Mouse (Mus musculus) kidney, postnatal 10 days (tissue): Measurements from ENCODE around the gene Slc44a5.
A peak's percentile ranks its signal among the peaks of the same experiment; 100 is the strongest.
"Not testable (repeated sequence)": the region's sequence is repeated elsewhere in the genome, so short reads cannot be mapped to it uniquely, and the experiment has no call there.

ENCODE experiments used
- DNase-seq: peaks from one replicate; pipeline ENCODE4 v3.0.0; 2021; ENCODE audit warnings: mixed read lengths

The Slc44a5 gene

GRCm38 (mm10) chr3:154111221-154111620 is 138.0 kb downstream of the Slc44a5 start:
- peak; percentile 58 for DNase-seq

DNA sequence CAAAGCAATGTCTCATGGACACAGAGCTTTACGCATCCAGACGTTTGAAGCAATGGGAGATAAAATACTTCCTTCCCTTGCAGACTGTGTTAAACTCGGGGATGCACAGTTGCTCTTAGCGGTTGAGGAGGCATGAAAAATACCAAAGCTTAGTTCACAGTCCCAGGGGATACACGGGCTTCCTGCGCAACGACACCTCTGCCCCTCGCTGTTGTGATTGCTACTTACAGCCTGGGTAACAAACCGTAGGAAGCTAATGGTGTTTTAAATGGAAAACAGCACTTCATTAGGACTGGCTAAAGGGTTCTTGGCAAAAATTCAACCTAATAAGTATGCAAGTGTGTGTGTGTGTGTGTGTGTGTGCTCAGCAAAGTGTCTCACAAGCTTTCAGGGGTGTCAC is 141.8 kb downstream of the Slc44a5 start:
- DNase-seq, result no peak

- no peak for DNase-seq
Observed at GRCm38 (mm10) chr3:154115478-154115877, 142.2 kb downstream of the Slc44a5 start.

DNA sequence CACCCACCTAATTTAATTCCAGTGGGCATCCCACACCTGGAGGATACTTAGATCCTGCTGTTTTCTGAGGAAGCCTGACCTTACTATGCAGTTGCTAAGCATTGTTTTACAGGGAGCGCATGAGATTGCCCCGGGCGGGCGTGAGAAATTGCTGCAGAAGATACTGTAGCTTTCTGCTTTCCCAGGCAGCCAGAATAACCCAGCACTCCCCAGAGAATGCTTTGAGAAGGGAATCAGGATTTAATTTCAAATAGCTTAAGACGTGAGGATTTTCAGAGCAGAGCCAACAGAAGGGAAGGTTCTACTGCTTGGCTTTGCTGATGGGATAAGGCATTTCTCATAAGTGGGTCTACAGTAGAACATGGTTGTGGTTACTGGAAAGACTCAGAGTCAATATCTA is 142.8 kb downstream of the Slc44a5 start:
- DNase-seq, result no peak

- no peak for DNase-seq
Observed at GRCm38 (mm10) chr3:154118992-154119603, 145.9 kb downstream of the Slc44a5 start.

DNA sequence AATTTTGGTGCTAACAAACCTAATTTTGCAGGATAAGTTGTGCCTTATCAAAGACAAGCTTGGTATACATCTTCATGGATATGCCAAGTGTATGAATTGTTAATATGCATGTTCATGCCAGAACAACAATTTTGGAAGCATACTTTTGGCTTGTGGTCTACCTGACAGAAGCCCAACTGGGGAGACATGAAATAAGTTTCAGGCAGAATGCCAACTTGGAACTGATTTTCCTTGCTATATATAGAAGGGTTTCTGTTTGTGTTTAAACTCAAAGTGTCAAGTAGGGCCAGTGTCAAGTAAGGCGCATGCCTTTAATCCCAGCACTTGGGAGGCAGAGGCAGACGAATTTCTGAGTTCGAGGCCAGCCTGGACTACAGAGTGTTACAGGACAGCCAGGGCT is 149.3 kb downstream of the Slc44a5 start:
- no peak for DNase-seq

DNA sequence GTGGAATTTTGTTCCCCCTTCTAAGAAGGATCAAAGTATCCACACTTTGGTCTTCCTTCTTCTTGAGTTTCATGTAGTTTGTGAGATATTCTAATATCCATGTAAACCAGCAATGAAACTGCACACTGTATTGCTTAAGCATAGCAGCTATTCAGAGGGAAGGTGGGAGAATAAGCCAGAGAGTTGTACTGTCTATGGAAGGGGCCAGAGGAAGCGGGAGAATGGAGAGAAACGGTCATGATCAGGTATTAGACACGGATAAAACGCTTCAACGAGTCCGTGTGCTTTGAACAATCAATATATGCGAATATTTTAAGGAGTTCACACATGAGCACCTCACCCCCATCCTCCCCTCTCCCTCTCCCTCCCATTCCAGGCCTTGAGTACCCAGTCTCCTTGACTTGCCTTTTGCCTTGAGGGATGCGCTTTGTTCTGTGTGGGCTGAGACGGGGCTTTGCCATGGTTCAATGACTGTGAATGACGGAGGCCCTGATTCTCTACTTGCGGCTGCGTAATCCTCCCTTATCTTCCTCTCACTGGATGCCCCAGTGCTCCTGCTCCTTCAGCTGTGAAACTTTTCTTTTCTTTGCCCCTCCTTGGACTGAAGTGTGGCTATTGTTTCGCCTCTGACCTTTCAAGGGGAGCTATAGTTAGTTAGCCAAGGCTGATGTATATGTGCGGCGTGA is 151.8 kb downstream of the Slc44a5 start:
- DNase-seq, result no peak

DNA sequence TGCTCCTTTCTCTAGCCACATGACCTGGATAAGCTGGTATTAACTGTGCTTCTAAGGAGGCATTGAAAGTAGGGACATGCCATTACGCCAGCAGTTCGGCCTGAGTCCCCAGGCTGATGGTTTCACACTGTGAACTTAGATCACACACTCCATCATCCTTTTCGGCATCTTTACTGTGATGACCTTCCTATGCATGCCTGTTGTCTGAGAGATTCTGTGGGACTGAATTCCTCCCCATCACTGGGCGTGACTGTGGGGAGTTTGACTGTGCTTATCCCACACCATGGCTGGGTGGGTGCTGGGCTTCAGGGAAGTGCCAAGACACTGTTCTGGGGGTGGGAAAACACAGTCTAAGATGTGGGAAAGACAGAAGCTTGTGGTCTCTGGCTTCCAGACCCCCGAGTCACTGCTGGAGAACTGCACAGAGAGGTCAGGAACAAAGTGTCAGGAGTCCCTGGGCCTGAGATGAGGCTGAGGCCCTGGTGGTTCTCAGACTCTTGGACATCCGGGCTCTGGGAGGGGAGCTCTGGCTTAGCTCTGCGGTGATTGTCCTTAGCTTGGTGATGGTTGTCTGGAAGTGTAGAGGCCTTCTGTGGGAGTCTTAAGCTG is 152.6 kb downstream of the Slc44a5 start:
- DNase-seq, result no peak

DNA sequence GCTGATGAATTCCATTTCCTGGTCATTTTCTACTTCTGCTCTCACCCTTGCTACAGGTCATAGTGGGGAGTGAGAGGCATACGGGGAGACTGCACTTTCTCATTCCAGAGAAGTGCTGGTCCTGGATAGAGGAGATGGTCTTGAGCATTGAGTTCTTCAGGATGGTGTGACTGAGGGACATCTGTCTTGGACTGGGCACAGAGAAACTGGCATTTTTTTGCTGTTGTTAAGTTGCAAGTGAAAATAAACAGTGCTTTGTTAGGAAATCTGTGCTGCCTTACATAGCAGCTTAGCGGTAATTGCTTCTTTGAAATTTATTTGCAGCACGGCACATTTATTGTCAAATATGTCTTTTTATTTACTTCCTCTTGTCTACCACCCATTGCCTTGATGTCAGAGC is 154.0 kb downstream of the Slc44a5 start:
- DNase-seq, result no peak

DNA sequence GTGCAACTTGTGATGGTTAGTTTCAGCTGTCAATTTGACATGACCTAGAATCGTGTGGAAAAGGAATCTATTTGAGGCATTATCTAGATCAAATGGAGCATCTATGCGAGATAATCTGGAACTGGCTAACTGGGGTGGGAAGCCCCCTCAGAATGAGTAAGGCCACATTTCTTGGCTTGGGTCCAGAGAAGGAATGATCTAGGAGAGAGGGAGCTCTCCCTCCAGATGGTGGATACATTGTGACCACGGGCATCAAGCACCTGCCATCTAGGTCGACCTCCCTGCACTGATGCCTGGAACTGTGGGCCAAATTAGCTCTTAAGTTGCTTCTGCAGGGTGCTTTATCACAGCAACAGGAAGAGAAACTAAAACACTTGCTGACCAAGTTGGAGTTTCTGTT is 155.8 kb downstream of the Slc44a5 start:
- no peak for DNase-seq

DNA sequence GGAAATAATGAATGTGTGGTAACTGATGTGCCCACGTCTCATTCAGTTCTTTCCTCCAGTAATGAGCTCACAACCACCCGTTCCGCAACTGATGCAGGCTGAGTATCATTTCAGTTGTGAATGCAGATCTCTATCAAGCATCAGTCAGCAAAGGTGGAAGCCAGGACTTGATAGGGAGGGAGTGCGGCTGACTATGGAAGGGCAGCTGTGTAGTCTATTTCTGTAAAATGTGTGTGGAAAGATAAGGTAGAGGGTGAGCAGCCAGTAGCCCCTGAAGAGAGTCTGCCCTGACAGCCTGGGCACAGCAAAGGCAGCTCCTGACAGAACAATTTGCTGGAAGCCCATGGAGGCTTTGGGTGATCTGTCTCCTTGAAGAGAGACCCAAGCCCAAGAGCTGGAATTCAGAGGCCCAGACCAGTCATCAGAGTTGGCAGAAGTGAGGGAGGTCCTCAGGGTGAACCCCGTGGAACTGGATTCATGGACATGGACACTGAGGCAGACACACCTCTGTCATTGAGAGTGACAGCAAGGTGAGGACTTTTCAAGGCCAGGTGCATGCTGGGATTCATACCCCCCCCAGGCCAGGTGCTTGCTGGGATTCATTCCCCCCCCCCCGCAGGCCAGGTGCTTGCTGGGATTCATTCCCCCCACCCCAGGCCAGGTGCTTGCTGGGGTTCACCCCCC is 157.3 kb downstream of the Slc44a5 start:
- DNase-seq, result no peak

DNA sequence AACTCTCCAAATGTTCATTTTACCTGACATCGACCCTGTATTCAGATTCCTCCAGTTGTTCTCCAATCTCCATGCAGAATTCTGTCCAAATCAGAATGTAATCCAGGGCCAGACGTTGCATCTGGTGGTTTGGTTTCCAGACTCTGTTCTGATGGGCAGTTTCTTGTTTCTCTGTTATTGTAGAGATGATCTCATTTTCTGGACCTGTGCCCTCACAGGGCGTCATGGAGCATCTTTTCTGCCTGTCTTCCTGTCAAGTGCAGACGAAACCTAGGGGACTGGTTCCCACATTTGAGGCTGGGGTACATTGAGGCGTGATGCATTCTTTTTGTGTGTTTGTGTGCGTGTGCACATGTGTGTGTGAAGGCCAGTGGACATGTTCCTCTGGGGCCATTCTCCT is 160.8 kb downstream of the Slc44a5 start:
- DNase-seq, result no peak

DNA sequence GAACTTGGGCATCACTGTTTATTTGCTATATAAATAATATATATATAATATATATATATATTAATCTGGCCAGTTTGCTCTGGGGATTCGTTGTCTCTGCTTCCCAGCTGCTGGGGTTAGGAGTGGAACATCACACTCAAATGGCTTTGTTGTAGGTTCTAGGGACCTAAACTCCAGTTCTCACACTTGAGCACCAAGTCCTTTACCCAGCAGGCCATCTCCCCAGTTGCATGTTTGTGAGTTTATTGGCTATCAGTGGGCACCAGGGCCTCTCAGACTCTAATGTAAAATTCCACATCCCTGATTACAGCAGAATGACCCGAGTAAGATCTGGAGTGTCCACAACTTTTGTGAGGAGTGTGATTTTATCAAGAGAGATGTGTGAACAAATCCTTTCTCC is 161.5 kb downstream of the Slc44a5 start:
- no peak for DNase-seq

GRCm38 (mm10) chr3:154136501-154136900 is 163.3 kb downstream of the Slc44a5 start:
- no peak for DNase-seq

GRCm38 (mm10) chr3:154141346-154141745 is 168.1 kb downstream of the Slc44a5 start:
- no peak for DNase-seq

DNA sequence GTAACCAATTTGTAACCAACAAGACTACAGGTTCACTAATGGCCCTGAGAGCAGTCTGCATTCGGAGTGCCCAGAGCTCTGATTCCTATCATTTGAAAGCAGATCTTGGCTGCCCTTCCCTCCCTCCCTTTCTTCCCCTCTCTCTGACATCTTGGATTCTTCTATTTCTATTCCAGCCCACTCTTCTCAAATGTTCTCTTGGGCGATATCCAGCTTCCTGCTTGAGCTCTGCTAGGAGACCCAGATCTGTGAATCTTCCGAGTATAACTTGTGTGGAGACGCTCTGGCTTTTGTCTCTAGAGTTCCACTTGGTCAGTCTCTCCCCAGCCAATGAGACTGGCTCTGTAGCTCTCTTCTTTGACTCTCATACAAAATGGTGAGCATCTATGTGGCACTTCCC is 169.4 kb downstream of the Slc44a5 start:
- DNase-seq, result peak; percentile 46

DNA sequence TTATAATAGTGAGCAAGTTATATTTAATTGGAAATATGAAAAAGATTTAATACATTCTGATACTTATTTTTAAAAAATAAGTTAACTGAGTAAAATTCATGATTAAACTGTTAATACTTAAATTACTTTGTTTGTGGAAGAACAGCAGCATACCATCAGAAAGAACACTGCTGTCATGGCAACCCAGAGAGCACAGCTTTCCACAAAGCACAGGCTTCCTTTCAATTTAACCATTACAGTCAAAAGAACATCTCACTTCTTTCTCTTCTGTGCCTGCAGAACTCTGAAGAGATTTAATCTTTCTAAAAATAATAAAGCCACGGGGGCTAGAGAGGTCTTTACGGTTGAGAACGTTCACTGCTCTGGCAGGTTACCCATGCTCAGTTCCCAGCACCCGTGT is 172.5 kb downstream of the Slc44a5 start:
- DNase-seq, result no peak

GRCm38 (mm10) chr3:154149778-154150177 is 176.5 kb downstream of the Slc44a5 start:
- no peak for DNase-seq

- not testable (repeated sequence) for DNase-seq
Observed at GRCm38 (mm10) chr3:154153541-154153940, 180.3 kb downstream of the Slc44a5 start.

DNA sequence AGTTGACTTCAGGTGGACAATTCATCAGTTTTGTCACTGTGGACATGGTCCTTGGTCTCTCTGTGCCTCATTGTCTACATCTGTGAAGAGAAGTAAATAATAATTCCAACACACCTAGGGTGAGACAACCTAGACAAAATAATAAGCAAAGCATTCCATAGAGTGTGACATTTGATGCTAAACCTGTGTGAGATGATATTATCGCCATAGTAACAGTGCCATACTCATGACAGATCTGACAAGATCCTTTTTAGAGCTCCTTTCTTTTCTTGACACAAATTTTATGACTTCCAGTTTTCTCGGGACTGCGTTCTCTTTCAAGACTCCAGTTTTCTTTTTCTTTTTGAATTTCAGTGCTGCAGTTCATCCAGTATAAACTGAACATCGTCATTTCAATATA is 192.6 kb downstream of the Slc44a5 start:
- DNase-seq, result no peak

GRCm38 (mm10) chr3:154171881-154172592 is 198.8 kb downstream of the Slc44a5 start:
- DNase-seq, result no peak

GRCm38 (mm10) chr3:154172593-154172965 is 199.3 kb downstream of the Slc44a5 start:
- DNase-seq, result no peak

GRCm38 (mm10) chr3:154173556-154173955 is 200.3 kb downstream of the Slc44a5 start:
- DNase-seq, result no peak
